Comparison of ENCODE assay signal across 19 mouse cellular contexts in the genomic region with DNA sequence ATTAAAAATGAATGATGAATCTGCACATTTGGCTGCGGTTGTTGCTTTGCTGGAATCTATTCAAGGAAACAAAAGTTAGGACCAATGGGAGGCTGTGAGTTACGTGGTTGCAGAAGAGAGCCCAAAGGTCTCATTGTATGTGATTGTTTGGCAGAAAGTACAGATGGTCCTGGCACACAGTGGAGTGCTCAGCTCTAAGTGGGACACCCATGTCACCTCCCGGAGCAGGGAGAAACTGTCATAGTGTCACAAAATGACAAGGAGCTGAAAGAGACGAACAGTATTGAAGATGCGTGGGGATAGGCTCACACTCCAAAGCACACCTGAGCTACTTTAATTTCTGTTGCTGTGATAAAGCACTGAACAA.
"Had no signal": no experiment of that assay in that cellular context is flagged by ENCODE, and none has a peak within 500 bp of the region (broad histone marks: within the 10 kb centered on the region; RNA-seq: fewer than 3 reads in every experiment).

No protein-coding gene starts in this region.

- H3K9ac ChIP-seq: liver, embryonic 15.5 days; lung, embryonic 14.5 days; midbrain, embryonic 13.5 days; midbrain, embryonic 15.5 days; neural tube, embryonic 13.5 days; neural tube, embryonic 15.5 days had no signal

- H3K4me3 ChIP-seq: liver, embryonic 15.5 days; midbrain, embryonic 10.5 days; midbrain, embryonic 13.5 days; midbrain, embryonic 15.5 days; myocyte; neural tube, embryonic 13.5 days; neural tube, embryonic 15.5 days had no signal

- H3K4me2 ChIP-seq: liver, embryonic 15.5 days; lung, embryonic 14.5 days; midbrain, embryonic 13.5 days; midbrain, embryonic 15.5 days; neural tube, embryonic 13.5 days; neural tube, embryonic 15.5 days had no signal

- H3K4me1 ChIP-seq: liver, embryonic 15.5 days; midbrain, embryonic 10.5 days; midbrain, embryonic 13.5 days; midbrain, embryonic 15.5 days; neural tube, embryonic 13.5 days; neural tube, embryonic 15.5 days had no signal

- H3K36me3 ChIP-seq: liver, embryonic 15.5 days; midbrain, embryonic 10.5 days; midbrain, embryonic 13.5 days; midbrain, embryonic 15.5 days; neural tube, embryonic 13.5 days; neural tube, embryonic 15.5 days had no signal

- H3K27ac ChIP-seq: liver, embryonic 15.5 days; midbrain, embryonic 10.5 days; midbrain, embryonic 13.5 days; midbrain, embryonic 15.5 days; neural tube, embryonic 13.5 days; neural tube, embryonic 15.5 days had no signal

- ATAC-seq: midbrain, embryonic 13.5 days; midbrain, embryonic 15.5 days had no signal

- H3K9me3 ChIP-seq: liver, embryonic 15.5 days; midbrain, embryonic 10.5 days; midbrain, embryonic 13.5 days; midbrain, embryonic 15.5 days; neural tube, embryonic 13.5 days; neural tube, embryonic 15.5 days had no signal

- H3K27me3 ChIP-seq: liver, embryonic 15.5 days; midbrain, embryonic 13.5 days; midbrain, embryonic 15.5 days; neural tube, embryonic 13.5 days; neural tube, embryonic 15.5 days had no signal

- DNase-seq: lung, adult 18-20 months; lung, postnatal 10 days; lung, postnatal 4 days; retina, postnatal 1 day; right cerebral cortex, adult 18-20 months; right cerebral cortex, postnatal 25 days; right cerebral cortex, postnatal 4 days; spleen, adult 18-20 months; thymus, adult 18-20 months; thymus, postnatal 14 days; thymus, postnatal 36 days had no signal
